Mouse (Mus musculus) forebrain, embryonic 13.5 days (tissue): ENCODE results near the gene Slc48a1. TPM values are rescaled to one million over a fixed set of nuclear protein-coding genes. Genes with fewer than 3 reads are reported as not detected.

Source experiments
- ATAC-seq: fragments of 200-750 bp; cut with Nextera tagmentation; 2 replicates; pipeline ENCODE4 v1.8.0; 2017
- H3K27ac ChIP-seq: fragments of 300-500 bp; sonication (generic); 2 replicates; pipeline ENCODE4 v1.5.1; 2015; ENCODE audit warnings: inconsistent platforms, mild to moderate bottlenecking, moderate library complexity
- H3K27me3 ChIP-seq: fragments of 300-500 bp; sonication (generic); 2 replicates; pipeline ENCODE4 v1.6.1; 2015; ENCODE audit warnings: mild to moderate bottlenecking, inconsistent platforms
- H3K36me3 ChIP-seq: fragments of 300-500 bp; sonication (generic); 2 replicates; pipeline ENCODE4 v1.6.1; 2015; ENCODE audit warnings: mild to moderate bottlenecking, inconsistent platforms; ENCODE audit not compliant: poor library complexity, severe bottlenecking
- H3K4me1 ChIP-seq: fragments of 300-500 bp; sonication (generic); 2 replicates; pipeline ENCODE4 v1.6.1; 2015; ENCODE audit warnings: inconsistent platforms
- H3K4me2 ChIP-seq: fragments of 300-500 bp; sonication (generic); 2 replicates; pipeline ENCODE4 v1.6.1; 2015; ENCODE audit warnings: inconsistent platforms, mild to moderate bottlenecking, moderate library complexity
- H3K4me3 ChIP-seq: fragments of 300-500 bp; sonication (generic); 2 replicates; pipeline ENCODE4 v1.5.1; 2015; ENCODE audit warnings: mild to moderate bottlenecking, inconsistent platforms
- H3K9ac ChIP-seq: fragments of 300-500 bp; sonication (generic); 2 replicates; pipeline ENCODE4 v1.6.1; 2015; ENCODE audit warnings: mild to moderate bottlenecking, inconsistent platforms
- H3K9me3 ChIP-seq: fragments of 300-500 bp; sonication (generic); replicated peaks from 2 replicates; pipeline ENCODE4 v1.6.1; 2016; ENCODE audit warnings: inconsistent platforms
- WGBS: fragments of 180-500 bp; shearing (Covaris S2); methylation state at CpG from one replicate; pipeline ENCODE4 v1.1.7; 2015; 5-methylcytosine and 5-hydroxymethylcytosine counted together
- polyA plus RNA-seq: library from polyadenylated mRNA; unstranded; fragments of >200 nt; fragmentation: Nextera tagmentation; extraction: Ambion mirVana; gene quantifications from 2 replicates; pipeline ENCODE4 v1.2.1, GENCODE M21; 2015

Gene Slc48a1
- polyA plus RNA-seq, 1 experiment from 2014 or later = 45.2 TPM

GRCm38 (mm10) chr15:97768192-97768591 lies 10.1 kb upstream of the Slc48a1 start:
- H3K4me1 ChIP-seq = peaks cover 36% of the 10 kb centered on the region
- no peaks in the 10 kb centered on the region for H3K36me3 ChIP-seq
- H3K9ac ChIP-seq = peak overlapping the region; percentile 57
- WGBS = 2% methylated on average over 18 of the region's 18 CpGs
- no peak; the same call in 1 of the 2 replicates for ATAC-seq
- H3K27ac ChIP-seq = no peak overlapping the region
- peak overlapping the region; percentile 48 for H3K4me3 ChIP-seq
- peaks cover 70% of the 10 kb centered on the region for H3K27me3 ChIP-seq
- H3K9me3 ChIP-seq = no peaks in the 10 kb centered on the region
- H3K4me2 ChIP-seq = peak overlapping the region; percentile 94

- Histone ChIP-seq H3K27ac (no peak overlapping the region), H3K4me2 (no peak overlapping the region), H3K36me3 (no peaks in the 10 kb centered on the region), H3K4me1 (peaks cover 47% of the 10 kb centered on the region), H3K27me3 (peaks cover 57% of the 10 kb centered on the region), H3K4me3 (no peak overlapping the region), H3K9ac (no peak overlapping the region), H3K9me3 (no peaks in the 10 kb centered on the region)
- no peak for ATAC-seq
- WGBS = 69% methylated on average over 8 of the region's 8 CpGs
These were observed 8.0 kb upstream of the Slc48a1 start for GRCm38 (mm10) chr15:97770280-97770679.

GRCm38 (mm10) chr15:97773108-97773507 lies 5.2 kb upstream of the Slc48a1 start:
- no peak overlapping the region for H3K27ac ChIP-seq

GRCm38 (mm10) chr15:97773961-97774370 lies 4.4 kb upstream of the Slc48a1 start:
- Histone ChIP-seq H3K36me3 (no peaks in the 10 kb centered on the region), H3K4me1 (peaks cover 16% of the 10 kb centered on the region), H3K4me3 (no peak overlapping the region), H3K4me2 (no peak overlapping the region), H3K27ac (no peak overlapping the region; the same call in 1 of the 2 replicates), H3K9ac (no peak overlapping the region), H3K27me3 (peaks cover 23% of the 10 kb centered on the region), H3K9me3 (no peaks in the 10 kb centered on the region)
- WGBS = 81% methylated on average over 5 of the region's 5 CpGs
- no peak for ATAC-seq

More at GRCm38 (mm10) chr15:97773108-97773507, 5.2 kb upstream of the Slc48a1 start:
- Histone ChIP-seq H3K4me2 (no peak overlapping the region), H3K36me3 (no peaks in the 10 kb centered on the region), H3K9ac (peak overlapping the region; percentile 4; the same call in 1 of the 2 replicates), H3K9me3 (no peaks in the 10 kb centered on the region), H3K4me3 (no peak overlapping the region), H3K4me1 (peaks cover 20% of the 10 kb centered on the region), H3K27me3 (peaks cover 32% of the 10 kb centered on the region)
- no peak for ATAC-seq
- WGBS = 27% methylated on average over 5 of the region's 5 CpGs

GRCm38 (mm10) chr15:97776514-97776913 lies 1.8 kb upstream of the Slc48a1 start:
- Histone ChIP-seq H3K4me3 (no peak overlapping the region), H3K4me2 (no peak overlapping the region), H3K4me1 (peaks cover 29% of the 10 kb centered on the region), H3K36me3 (no peaks in the 10 kb centered on the region), H3K27me3 (peaks cover 3% of the 10 kb centered on the region; the same call in 1 of the 2 replicates), H3K27ac (no peak overlapping the region), H3K9me3 (no peaks in the 10 kb centered on the region), H3K9ac (no peak overlapping the region)
- ATAC-seq = peak; percentile 46; the same call in 1 of the 2 replicates
- 7% methylated on average over 8 of the region's 8 CpGs for WGBS

- Histone ChIP-seq H3K27me3 (peaks cover 6% of the 10 kb centered on the region; the same call in 1 of the 2 replicates), H3K27ac (no peak overlapping the region), H3K36me3 (no peaks in the 10 kb centered on the region), H3K9me3 (no peaks in the 10 kb centered on the region), H3K9ac (no peak overlapping the region), H3K4me3 (no peak overlapping the region), H3K4me1 (peaks cover 32% of the 10 kb centered on the region), H3K4me2 (no peak overlapping the region)
- 86% methylated on average over 6 of the region's 6 CpGs for WGBS
- ATAC-seq = no peak
These were observed 1.4 kb upstream of the Slc48a1 start for GRCm38 (mm10) chr15:97776919-97777318.

GRCm38 (mm10) chr15:97779576-97779975 lies 1.3 kb downstream of the Slc48a1 start:
- Histone ChIP-seq H3K27me3 (peaks cover 19% of the 10 kb centered on the region), H3K4me3 (no peak overlapping the region), H3K9me3 (no peaks in the 10 kb centered on the region), H3K4me1 (peaks cover 25% of the 10 kb centered on the region), H3K9ac (no peak overlapping the region), H3K36me3 (no peaks in the 10 kb centered on the region), H3K4me2 (no peak overlapping the region), H3K27ac (no peak overlapping the region)
- ATAC-seq = no peak
- WGBS = 89% methylated on average over 1 of the region's 1 CpGs

GRCm38 (mm10) chr15:97780611-97781031 lies 2.3 kb downstream of the Slc48a1 start:
- H3K4me1 ChIP-seq = peaks cover 29% of the 10 kb centered on the region
- no peak overlapping the region for H3K27ac ChIP-seq
- no peaks in the 10 kb centered on the region for H3K9me3 ChIP-seq
- no peak for ATAC-seq
- H3K4me2 ChIP-seq = no peak overlapping the region
- H3K36me3 ChIP-seq = no peaks in the 10 kb centered on the region
- 60% methylated on average over 12 of the region's 12 CpGs for WGBS
- H3K4me3 ChIP-seq = no peak overlapping the region
- no peak overlapping the region for H3K9ac ChIP-seq
- H3K27me3 ChIP-seq = peaks cover 19% of the 10 kb centered on the region

GRCm38 (mm10) chr15:97781961-97782748 lies 3.8 kb downstream of the Slc48a1 start:
- 8% methylated on average over 24 of the region's 24 CpGs for WGBS
- H3K4me2 ChIP-seq = peak overlapping the region; percentile 9
- peaks cover 19% of the 10 kb centered on the region for H3K27me3 ChIP-seq
- H3K9ac ChIP-seq = no peak overlapping the region
- peaks cover 31% of the 10 kb centered on the region for H3K4me1 ChIP-seq
- no peak for ATAC-seq
- H3K4me3 ChIP-seq = no peak overlapping the region; the same call in 1 of the 2 replicates
- no peaks in the 10 kb centered on the region for H3K36me3 ChIP-seq
- no peaks in the 10 kb centered on the region for H3K9me3 ChIP-seq
- H3K27ac ChIP-seq = no peak overlapping the region

GRCm38 (mm10) chr15:97782749-97783105 lies 4.4 kb downstream of the Slc48a1 start:
- Histone ChIP-seq H3K4me3 (no peak overlapping the region), H3K27me3 (peaks cover 19% of the 10 kb centered on the region), H3K9ac (no peak overlapping the region), H3K36me3 (no peaks in the 10 kb centered on the region), H3K9me3 (no peaks in the 10 kb centered on the region), H3K4me1 (peaks cover 33% of the 10 kb centered on the region), H3K4me2 (peak overlapping the region; percentile 9), H3K27ac (no peak overlapping the region)
- ATAC-seq = no peak
- 3% methylated on average over 9 of the region's 9 CpGs for WGBS

- no peaks in the 10 kb centered on the region for H3K9me3 ChIP-seq
- H3K27me3 ChIP-seq = peaks cover 19% of the 10 kb centered on the region
- H3K4me2 ChIP-seq = peak overlapping the region; percentile 91
- peak overlapping the region; percentile 71 for H3K4me3 ChIP-seq
- 2% methylated on average over 39 of the region's 39 CpGs for WGBS
- H3K9ac ChIP-seq = peak overlapping the region; percentile 83
- ATAC-seq = peak; percentile 82
- H3K36me3 ChIP-seq = no peaks in the 10 kb centered on the region
- H3K4me1 ChIP-seq = peaks cover 45% of the 10 kb centered on the region
- peak overlapping the region; percentile 48 for H3K27ac ChIP-seq
These were observed 5.8 kb downstream of the Slc48a1 start for GRCm38 (mm10) chr15:97784092-97784559.

GRCm38 (mm10) chr15:97784561-97785161 lies 6.3 kb downstream of the Slc48a1 start:
- WGBS = 3% methylated on average over 40 of the region's 45 CpGs
- peak overlapping the region; percentile 91 for H3K4me2 ChIP-seq
- ATAC-seq = peak; percentile 65

More at GRCm38 (mm10) chr15:97784561-97785161, 6.3 kb downstream of the Slc48a1 start:
- Histone ChIP-seq H3K9ac (peak overlapping the region; percentile 83), H3K27ac (peak overlapping the region; percentile 48), H3K4me1 (peaks cover 44% of the 10 kb centered on the region), H3K4me3 (peak overlapping the region; percentile 71), H3K27me3 (peaks cover 19% of the 10 kb centered on the region), H3K36me3 (no peaks in the 10 kb centered on the region), H3K9me3 (no peaks in the 10 kb centered on the region)
